Mouse (Mus musculus): ENCODE results near the gene Rap1gap2. TPM values are rescaled to one million over a fixed set of nuclear protein-coding genes. Genes with fewer than 3 reads are reported as not detected.

Gene Rap1gap2
- polyA plus RNA-seq, 1 experiment from 2014 or later, result 2.4 TPM

- peak; percentile 80 for ATAC-seq (ENCODE audit: borderline replicate concordance, extremely low read depth, low FRiP score, low TSS enrichment)
- H3K27ac ChIP-seq, result peak overlapping the region; percentile 22
- peaks cover 26% of the 10 kb centered on the region for H3K4me1 ChIP-seq
- H3K9ac ChIP-seq, result no peak overlapping the region
- H3K9me3 ChIP-seq, result no peaks in the 10 kb centered on the region
- no peak overlapping the region for H3K4me3 ChIP-seq
- no peaks in the 10 kb centered on the region for H3K27me3 ChIP-seq
- no peak overlapping the region for H3K4me2 ChIP-seq
- H3K36me3 ChIP-seq, result no peaks in the 10 kb centered on the region
- 27% methylated on average over 5 of the region's 5 CpGs for WGBS
These were observed 60.1 kb downstream of the Rap1gap2 start for GRCm38 (mm10) chr11:74550615-74551102.

- no peak overlapping the region for H3K9ac ChIP-seq
- no peak overlapping the region for H3K4me3 ChIP-seq
- H3K9me3 ChIP-seq, result no peaks in the 10 kb centered on the region
- 13% methylated on average over 7 of the region's 7 CpGs for WGBS
- H3K4me2 ChIP-seq, result no peak overlapping the region
- peak; percentile 30; the same call in 1 of the 2 replicates for ATAC-seq (ENCODE audit: borderline replicate concordance, extremely low read depth, low FRiP score, low TSS enrichment)
- no peaks in the 10 kb centered on the region for H3K36me3 ChIP-seq
- no peaks in the 10 kb centered on the region for H3K27me3 ChIP-seq
- H3K27ac ChIP-seq, result peak overlapping the region; percentile 24; the same call in 1 of the 2 replicates
- H3K4me1 ChIP-seq, result peaks cover 17% of the 10 kb centered on the region
These were observed 61.8 kb downstream of the Rap1gap2 start for GRCm38 (mm10) chr11:74548781-74549382.

- Histone ChIP-seq H3K9me3 (no peaks in the 10 kb centered on the region), H3K36me3 (no peaks in the 10 kb centered on the region), H3K4me2 (peak overlapping the region; percentile 54), H3K4me1 (peaks cover 17% of the 10 kb centered on the region), H3K9ac (no peak overlapping the region), H3K27ac (no peak overlapping the region), H3K27me3 (no peaks in the 10 kb centered on the region), H3K4me3 (peak overlapping the region; percentile 13)
- WGBS, result 2% methylated on average over 16 of the region's 16 CpGs
- peak; percentile 55 for ATAC-seq (ENCODE audit: borderline replicate concordance, extremely low read depth, low FRiP score, low TSS enrichment)
These were observed 63.6 kb downstream of the Rap1gap2 start for GRCm38 (mm10) chr11:74546933-74547694.

GRCm38 (mm10) chr11:74546165-74546564, 64.5 kb downstream of the Rap1gap2 start:
- no peak overlapping the region for H3K9ac ChIP-seq
- 37% methylated on average over 4 of the region's 4 CpGs for WGBS
- H3K9me3 ChIP-seq, result no peaks in the 10 kb centered on the region
- no peak for ATAC-seq (ENCODE audit: borderline replicate concordance, extremely low read depth, low FRiP score, low TSS enrichment)
- no peak overlapping the region for H3K4me3 ChIP-seq
- H3K4me1 ChIP-seq, result peaks cover 17% of the 10 kb centered on the region
- no peak overlapping the region for H3K27ac ChIP-seq
- no peak overlapping the region for H3K4me2 ChIP-seq
- no peaks in the 10 kb centered on the region for H3K36me3 ChIP-seq
- no peaks in the 10 kb centered on the region for H3K27me3 ChIP-seq

- WGBS, result 89% methylated on average over 2 of the region's 2 CpGs
These were observed 65.2 kb downstream of the Rap1gap2 start for GRCm38 (mm10) chr11:74545560-74545959.

GRCm38 (mm10) chr11:74537352-74537751, 73.4 kb downstream of the Rap1gap2 start:
- ATAC-seq (ENCODE audit: borderline replicate concordance, extremely low read depth, low FRiP score, low TSS enrichment), result no peak
- H3K4me3 ChIP-seq, result no peak overlapping the region
- WGBS, result 69% methylated on average over 4 of the region's 4 CpGs
- H3K27ac ChIP-seq, result no peak overlapping the region
- no peak overlapping the region for H3K9ac ChIP-seq
- H3K27me3 ChIP-seq, result no peaks in the 10 kb centered on the region
- no peak overlapping the region for H3K4me2 ChIP-seq
- no peaks in the 10 kb centered on the region for H3K9me3 ChIP-seq
- H3K4me1 ChIP-seq, result peaks cover 6% of the 10 kb centered on the region
- H3K36me3 ChIP-seq, result no peaks in the 10 kb centered on the region

More at GRCm38 (mm10) chr11:74545560-74545959, 65.2 kb downstream of the Rap1gap2 start:
- H3K9me3 ChIP-seq, result no peaks in the 10 kb centered on the region
- ATAC-seq (ENCODE audit: borderline replicate concordance, extremely low read depth, low FRiP score, low TSS enrichment), result no peak
- H3K4me1 ChIP-seq, result peaks cover 17% of the 10 kb centered on the region
- no peak overlapping the region for H3K4me2 ChIP-seq
- H3K36me3 ChIP-seq, result no peaks in the 10 kb centered on the region
- no peak overlapping the region for H3K4me3 ChIP-seq
- H3K27me3 ChIP-seq, result no peaks in the 10 kb centered on the region
- no peak overlapping the region for H3K9ac ChIP-seq
- H3K27ac ChIP-seq, result no peak overlapping the region

- WGBS, result 17% methylated on average over 14 of the region's 14 CpGs
- H3K36me3 ChIP-seq, result no peaks in the 10 kb centered on the region
- peak; percentile 42 for ATAC-seq (ENCODE audit: borderline replicate concordance, extremely low read depth, low FRiP score, low TSS enrichment)
- H3K4me2 ChIP-seq, result peak overlapping the region; percentile 18; the same call in 1 of the 2 replicates
- H3K27ac ChIP-seq, result no peak overlapping the region
- H3K9me3 ChIP-seq, result no peaks in the 10 kb centered on the region
- no peak overlapping the region for H3K9ac ChIP-seq
- H3K4me1 ChIP-seq, result peaks cover 6% of the 10 kb centered on the region
- H3K27me3 ChIP-seq, result no peaks in the 10 kb centered on the region
- no peak overlapping the region for H3K4me3 ChIP-seq
These were observed 74.4 kb downstream of the Rap1gap2 start for GRCm38 (mm10) chr11:74536140-74536842.

- Histone ChIP-seq H3K4me3 (no peak overlapping the region), H3K27ac (no peak overlapping the region), H3K9ac (no peak overlapping the region), H3K27me3 (no peaks in the 10 kb centered on the region), H3K4me2 (no peak overlapping the region), H3K9me3 (no peaks in the 10 kb centered on the region), H3K4me1 (peaks cover 6% of the 10 kb centered on the region), H3K36me3 (no peaks in the 10 kb centered on the region)
- ATAC-seq (ENCODE audit: borderline replicate concordance, extremely low read depth, low FRiP score, low TSS enrichment), result no peak
- 76% methylated on average over 7 of the region's 7 CpGs for WGBS
These were observed 76.3 kb downstream of the Rap1gap2 start for GRCm38 (mm10) chr11:74534380-74534779.

GRCm38 (mm10) chr11:74533050-74533449, 77.7 kb downstream of the Rap1gap2 start:
- no peak overlapping the region for H3K9ac ChIP-seq
- H3K9me3 ChIP-seq, result no peaks in the 10 kb centered on the region
- no peak overlapping the region for H3K4me2 ChIP-seq
- 78% methylated on average over 2 of the region's 2 CpGs for WGBS
- H3K4me3 ChIP-seq, result no peak overlapping the region
- no peak overlapping the region for H3K27ac ChIP-seq
- no peaks in the 10 kb centered on the region for H3K27me3 ChIP-seq
- no peak for ATAC-seq (ENCODE audit: borderline replicate concordance, extremely low read depth, low FRiP score, low TSS enrichment)
- no peaks in the 10 kb centered on the region for H3K36me3 ChIP-seq
- H3K4me1 ChIP-seq, result peaks cover 6% of the 10 kb centered on the region

GRCm38 (mm10) chr11:74532401-74532800, 78.3 kb downstream of the Rap1gap2 start:
- H3K27ac ChIP-seq, result no peak overlapping the region
- no peaks in the 10 kb centered on the region for H3K9me3 ChIP-seq
- no peak overlapping the region for H3K4me2 ChIP-seq
- no peak overlapping the region for H3K9ac ChIP-seq
- H3K4me1 ChIP-seq, result peaks cover 7% of the 10 kb centered on the region
- H3K4me3 ChIP-seq, result no peak overlapping the region
- H3K36me3 ChIP-seq, result no peaks in the 10 kb centered on the region
- ATAC-seq (ENCODE audit: borderline replicate concordance, extremely low read depth, low FRiP score, low TSS enrichment), result no peak
- 61% methylated on average over 4 of the region's 4 CpGs for WGBS
- H3K27me3 ChIP-seq, result no peaks in the 10 kb centered on the region

GRCm38 (mm10) chr11:74531725-74532124, 79.0 kb downstream of the Rap1gap2 start:
- Histone ChIP-seq H3K9me3 (no peaks in the 10 kb centered on the region), H3K27me3 (no peaks in the 10 kb centered on the region), H3K4me2 (no peak overlapping the region), H3K36me3 (no peaks in the 10 kb centered on the region), H3K27ac (no peak overlapping the region), H3K9ac (no peak overlapping the region), H3K4me3 (no peak overlapping the region), H3K4me1 (peaks cover 14% of the 10 kb centered on the region)
- 17% methylated on average over 3 of the region's 3 CpGs for WGBS
- ATAC-seq (ENCODE audit: borderline replicate concordance, extremely low read depth, low FRiP score, low TSS enrichment), result no peak

- H3K4me3 ChIP-seq, result no peak overlapping the region
- H3K27me3 ChIP-seq, result no peaks in the 10 kb centered on the region; the same call in 1 of the 2 replicates
- no peak overlapping the region for H3K9ac ChIP-seq
- H3K4me2 ChIP-seq, result no peak overlapping the region
- H3K36me3 ChIP-seq, result no peaks in the 10 kb centered on the region
- peaks cover 12% of the 10 kb centered on the region for H3K4me1 ChIP-seq
- no peak for ATAC-seq (ENCODE audit: borderline replicate concordance, extremely low read depth, low FRiP score, low TSS enrichment)
- no peak overlapping the region for H3K27ac ChIP-seq
- H3K9me3 ChIP-seq, result no peaks in the 10 kb centered on the region
- WGBS, result 67% methylated on average over 4 of the region's 4 CpGs
These were observed 80.9 kb downstream of the Rap1gap2 start for GRCm38 (mm10) chr11:74529803-74530202.
